Mouse (Mus musculus) kidney, postnatal 25 days (tissue): ENCODE data around the gene Fam129a.

Experiments
- DNase-seq, 2 experiments: peaks; one replicate each; pipeline ENCODE4 v3.0.0; 2021; ENCODE audit warnings: mixed read lengths in 2 of 2

Fam129a gene

DNA sequence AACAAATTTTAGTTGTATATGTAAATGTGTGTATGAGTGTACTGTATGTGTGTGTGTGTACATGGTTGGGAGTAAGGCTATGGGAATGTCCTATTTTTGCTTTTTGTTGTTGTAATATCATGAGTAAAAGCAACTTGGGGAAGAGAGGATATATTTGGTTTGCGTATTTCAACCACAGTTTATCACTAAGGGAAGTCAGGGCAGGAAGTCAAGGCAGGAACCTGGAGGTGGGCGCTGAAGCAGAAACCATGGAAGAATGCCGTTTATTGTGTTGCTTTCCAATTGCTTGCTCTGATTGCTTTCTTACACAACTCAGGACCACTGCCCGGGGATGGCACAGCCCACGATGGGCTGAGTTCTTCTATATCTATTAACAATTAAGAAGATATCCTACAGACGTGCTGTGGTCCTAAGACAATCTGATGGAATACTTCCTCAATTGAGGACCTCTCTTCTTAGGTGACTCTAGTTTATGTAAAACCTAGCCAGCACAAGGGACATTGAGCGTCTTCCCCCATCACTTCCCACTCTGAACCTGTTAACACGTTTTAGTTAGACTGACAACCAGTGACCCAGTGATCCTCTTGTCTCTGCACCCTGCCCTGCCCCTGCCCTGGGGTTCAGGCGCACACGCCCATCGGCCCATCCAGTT is 13.7 kb downstream of the Fam129a start:
- DNase-seq = no peak

DNA sequence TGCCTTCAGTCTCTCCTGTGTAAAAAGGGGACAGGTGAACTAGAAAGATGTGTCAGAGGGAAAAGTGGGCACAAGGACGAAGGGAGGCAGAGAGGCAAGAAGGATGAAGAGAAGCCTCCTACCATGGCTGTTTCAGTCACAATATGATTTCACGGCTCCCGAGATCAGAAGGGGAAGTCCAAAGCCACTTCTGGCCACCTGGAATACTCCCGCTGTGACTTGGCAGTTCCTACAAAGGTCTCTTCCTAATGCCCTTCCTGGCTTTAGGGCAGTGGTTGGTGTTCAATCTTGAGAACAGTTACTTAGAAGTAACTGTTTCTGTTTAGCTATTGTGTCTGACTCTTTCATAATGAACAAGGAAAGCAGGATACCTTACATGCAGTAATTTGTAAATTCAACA is 14.7 kb downstream of the Fam129a start:
- DNase-seq = no peak

DNA sequence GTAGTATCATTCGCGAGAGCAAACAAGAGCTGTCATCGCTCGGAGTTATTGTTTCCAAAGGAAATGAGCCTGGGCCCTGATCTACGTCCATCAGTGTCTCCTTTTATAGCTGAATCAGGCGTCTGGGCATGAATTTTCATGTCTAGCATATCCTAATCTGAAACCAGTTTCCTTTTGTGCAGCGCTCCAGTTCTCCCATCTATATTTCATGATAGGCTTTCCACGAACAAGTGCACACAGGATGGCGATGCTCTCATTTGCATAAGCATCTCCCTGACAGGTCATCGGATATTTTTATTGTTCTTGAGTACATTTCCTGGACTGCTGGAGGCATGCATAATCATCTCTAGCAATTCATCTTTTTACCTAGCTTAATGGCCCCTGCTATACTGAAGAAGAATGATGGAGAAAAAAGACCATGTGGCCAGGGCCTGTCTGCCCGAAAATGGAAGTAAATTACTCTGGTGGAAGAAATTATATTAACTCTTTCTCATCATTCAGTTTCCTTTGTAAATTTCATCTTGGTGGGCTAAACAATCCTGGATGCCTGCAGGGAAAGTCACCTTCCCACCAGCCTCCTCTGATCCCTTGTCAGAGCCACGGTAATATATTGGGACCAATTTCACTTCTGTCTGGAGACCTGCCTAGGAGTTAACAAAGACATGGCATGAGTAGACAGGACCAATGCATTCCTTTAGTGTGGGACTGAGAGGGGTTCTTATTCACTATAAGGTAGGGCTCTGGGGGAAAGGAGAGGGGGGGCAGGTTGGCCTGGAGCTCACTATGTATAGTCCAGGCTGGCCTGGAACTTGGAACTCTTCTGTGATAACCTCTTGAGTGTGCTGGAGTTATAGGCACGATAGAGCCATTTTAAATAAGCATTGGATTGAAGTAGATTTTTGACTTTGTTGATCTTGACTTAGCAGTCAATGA is 21.4 kb downstream of the Fam129a start:
- no peak for DNase-seq

DNA sequence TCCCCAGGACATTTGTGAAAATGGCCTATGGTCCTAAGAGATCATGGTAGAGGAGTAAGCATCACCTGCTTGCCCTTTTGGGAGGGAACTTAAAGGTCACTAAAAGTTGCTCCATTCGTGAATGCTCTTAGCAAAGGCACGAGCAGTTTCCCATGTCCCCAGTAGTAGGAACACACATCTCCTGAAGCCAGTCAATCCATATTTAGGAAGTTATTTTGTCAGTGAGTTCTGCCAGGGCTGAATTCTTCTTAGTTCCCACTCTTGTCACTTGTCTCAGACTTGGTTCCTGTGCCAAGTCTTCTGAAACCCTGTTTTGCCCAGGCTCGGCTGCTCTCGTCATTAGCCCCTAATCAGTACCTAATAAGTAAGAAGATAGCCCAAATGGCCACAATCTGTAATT is 23.9 kb downstream of the Fam129a start:
- no peak for DNase-seq

DNA sequence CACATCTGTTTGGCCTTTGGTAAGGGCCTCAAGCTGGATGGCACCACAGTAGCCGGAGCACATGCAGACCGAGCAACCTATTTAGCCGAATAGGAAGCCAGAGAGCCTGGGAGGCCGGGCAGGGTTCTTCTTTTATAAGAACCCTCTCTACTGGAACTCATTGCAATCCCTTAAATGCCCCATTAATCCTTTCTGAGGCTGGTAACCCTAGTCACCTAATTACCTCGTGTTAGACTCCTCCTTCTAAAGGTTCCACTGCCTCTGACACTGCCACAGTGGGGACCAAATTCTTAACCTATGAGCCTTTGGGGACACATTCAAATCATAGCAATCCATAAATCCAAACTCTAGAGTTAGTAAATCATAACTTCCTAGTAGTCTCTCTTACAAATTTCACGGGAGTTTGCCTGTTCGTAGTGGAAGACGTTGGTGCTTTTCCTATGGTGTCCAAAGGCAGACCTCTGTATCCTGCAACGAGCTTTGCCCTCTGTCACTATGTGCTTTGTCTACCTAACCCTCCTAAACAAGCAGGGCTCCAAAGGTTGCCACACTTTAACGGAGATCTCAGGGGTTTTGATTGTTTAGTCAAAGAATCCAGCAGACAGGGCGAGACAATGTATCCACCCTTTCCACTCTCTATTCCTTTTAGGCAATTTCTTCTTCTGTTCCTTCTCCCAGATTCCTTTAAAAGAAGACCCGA is 24.8 kb downstream of the Fam129a start:
- DNase-seq = no peak

DNA sequence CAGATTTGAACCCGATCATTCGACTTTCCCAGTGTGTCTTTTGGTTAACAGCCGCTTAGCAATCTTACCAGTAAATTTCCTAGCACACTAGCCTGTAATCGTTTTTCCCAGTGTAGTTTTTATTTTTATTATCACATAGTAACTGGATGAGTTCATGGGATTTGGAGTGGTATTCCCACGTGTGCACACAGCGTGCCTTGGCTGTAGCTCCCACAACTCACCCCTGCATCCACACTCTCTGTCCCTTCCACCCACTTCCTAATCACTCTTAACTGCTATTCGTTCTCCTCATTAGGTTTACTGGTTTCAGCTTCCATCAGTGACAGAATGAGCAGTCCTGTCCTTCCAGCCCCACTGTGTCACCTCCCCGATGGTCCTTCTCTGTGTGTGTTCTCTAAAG is 25.6 kb downstream of the Fam129a start:
- no peak for DNase-seq

DNA sequence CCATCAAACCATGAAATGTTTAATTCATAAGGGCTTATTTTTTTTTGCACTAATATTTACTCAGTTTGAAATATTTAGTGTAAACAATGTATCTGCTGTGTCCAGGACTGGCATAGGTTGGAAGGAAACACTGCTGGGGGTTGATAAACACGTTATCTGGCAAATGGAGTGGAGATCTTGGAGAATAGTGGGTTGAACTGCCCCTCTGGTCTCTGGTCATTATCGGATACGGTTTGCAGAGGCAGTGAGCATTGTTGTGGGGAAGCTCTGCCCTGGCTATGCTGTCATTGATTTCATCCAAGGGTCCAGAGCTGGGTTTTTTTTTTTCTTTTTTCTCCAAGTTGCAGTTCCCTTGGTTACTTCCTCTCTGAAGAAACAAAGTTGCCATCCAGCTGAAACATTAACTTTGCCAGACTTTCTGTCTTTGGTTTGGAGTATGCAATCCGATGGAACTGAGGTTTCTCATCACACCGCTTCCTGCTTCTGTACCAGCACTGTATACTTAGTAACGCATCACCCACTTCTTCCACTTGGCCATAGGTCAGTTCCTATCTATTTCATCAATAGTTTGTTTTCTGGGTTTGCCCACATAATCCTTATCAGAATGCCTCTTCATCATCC is 26.8 kb downstream of the Fam129a start:
- no peak for DNase-seq

DNA sequence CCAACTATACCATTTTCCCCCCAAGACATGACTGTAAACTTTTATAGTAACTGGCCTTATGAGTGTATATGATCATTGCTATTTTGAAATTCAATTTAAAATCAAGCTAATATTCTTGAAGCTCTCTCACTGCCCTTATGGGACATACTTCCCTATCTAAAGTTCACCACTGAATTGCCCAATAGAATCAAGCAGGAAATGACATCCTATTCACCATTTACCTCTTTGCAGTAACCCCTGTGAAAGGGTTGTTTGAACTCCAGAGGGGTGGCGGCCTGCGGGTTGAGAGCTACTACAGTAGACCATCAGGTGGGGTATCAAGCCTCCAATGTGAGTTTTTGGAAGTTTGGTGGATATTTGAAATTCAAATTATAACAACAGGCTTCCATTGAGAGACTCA is 27.9 kb downstream of the Fam129a start:
- no peak for DNase-seq

DNA sequence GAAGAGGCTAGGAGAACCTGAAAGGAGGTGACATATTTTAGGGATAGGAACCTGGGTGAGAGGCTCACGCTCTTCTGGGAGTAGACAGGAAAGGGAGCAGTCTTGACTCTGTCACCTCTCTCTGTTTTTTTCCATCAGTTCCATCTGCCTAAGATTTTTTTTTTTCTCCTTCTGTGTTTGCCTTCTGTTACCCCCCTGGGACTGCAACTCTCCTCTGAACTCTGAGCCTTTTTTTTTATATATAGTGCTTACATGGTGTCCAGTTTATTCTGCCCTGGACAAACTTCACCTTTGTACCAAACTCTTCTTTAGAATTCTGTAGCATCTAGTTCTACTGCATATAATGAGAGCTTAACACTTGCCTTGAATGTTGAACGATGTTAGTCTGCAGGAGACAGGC is 33.3 kb downstream of the Fam129a start:
- no peak for DNase-seq

DNA sequence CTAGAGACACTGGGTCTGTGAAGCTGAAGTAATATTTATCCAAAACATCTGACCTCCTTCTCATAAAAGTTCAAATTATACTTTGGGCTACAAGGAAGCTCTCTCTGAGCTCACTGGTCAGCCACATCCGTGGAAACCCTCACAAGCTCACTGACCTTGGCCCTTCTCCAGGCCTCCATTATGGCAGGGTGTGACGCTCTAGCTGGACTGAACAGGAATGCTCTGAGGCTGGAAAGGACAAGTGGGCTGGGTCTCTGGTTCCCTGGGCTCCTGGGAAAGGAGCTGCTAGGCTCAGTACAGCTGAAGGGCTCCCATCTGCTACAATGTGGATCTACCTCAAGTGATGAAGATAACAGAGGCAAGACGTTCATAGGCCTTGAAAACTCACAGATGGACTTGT is 37.0 kb downstream of the Fam129a start:
- peak; percentile 65 to 78 for DNase-seq

DNA sequence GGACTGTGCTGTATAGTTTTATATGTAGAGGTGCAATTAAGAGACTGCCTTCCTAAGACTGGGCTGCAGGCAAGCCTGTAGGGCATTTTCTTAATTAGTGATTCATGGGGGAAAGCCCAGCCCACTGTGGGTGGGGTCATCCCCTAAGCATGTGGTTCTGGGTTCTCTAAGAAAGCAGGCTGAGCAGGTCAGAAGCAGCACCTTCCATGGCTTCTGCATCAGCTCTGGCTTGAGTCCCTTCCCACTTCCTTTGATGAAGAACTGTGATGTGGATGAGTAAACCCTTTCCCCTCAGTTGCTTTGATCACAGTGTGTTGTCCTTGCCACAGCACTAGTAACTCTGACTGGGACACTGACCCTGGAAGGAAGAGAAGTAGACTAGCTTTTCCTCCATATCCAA is 39.6 kb downstream of the Fam129a start:
- DNase-seq = no peak

DNA sequence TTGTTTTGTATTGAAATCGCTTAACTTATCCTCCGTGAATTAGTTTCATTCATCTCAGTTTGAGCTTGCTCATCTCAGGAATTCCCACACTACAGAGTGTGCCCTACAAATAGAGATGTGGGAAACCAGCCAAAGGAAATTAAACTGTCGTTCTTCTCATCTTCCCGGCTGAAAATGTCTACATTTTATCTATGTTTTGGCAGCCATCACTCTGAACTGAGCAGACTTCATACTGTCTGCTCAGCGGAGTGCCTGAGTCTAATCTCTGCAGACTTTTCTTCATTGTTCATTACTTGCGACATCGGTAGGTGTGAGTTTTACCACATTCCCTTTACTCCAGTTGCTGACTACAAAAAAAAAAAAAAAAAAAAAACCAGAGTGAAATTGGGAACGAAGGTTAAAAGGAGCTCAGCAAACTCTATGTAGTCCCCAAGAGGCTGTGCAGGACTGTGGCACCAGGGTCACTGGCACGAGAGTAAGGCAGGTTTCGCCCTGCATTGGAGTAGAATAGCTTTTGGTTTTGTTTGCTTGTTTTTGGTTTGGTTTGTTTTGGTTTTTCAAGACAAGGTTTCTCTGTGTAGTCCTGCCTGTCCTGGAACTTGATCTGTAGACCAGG is 43.4 kb downstream of the Fam129a start:
- no peak for DNase-seq

DNA sequence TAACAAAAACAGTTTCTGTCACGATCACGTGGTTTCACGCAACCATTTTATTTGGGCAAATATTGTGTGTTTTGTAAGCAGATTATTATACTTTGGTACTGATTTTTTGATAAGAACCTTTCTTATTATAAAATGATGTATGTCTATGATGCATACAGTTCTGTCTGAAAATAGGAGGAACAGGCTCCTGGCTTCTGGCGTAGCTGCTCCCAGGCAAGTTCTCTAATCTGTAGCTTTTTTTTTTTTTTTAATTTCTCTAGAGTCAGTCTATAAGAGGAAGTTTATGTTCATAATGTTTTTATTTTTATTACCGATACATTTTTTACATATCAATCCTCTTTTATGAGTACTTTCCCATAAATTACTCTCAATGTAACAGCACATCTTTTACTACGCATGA is 44.6 kb downstream of the Fam129a start:
- DNase-seq = no peak

DNA sequence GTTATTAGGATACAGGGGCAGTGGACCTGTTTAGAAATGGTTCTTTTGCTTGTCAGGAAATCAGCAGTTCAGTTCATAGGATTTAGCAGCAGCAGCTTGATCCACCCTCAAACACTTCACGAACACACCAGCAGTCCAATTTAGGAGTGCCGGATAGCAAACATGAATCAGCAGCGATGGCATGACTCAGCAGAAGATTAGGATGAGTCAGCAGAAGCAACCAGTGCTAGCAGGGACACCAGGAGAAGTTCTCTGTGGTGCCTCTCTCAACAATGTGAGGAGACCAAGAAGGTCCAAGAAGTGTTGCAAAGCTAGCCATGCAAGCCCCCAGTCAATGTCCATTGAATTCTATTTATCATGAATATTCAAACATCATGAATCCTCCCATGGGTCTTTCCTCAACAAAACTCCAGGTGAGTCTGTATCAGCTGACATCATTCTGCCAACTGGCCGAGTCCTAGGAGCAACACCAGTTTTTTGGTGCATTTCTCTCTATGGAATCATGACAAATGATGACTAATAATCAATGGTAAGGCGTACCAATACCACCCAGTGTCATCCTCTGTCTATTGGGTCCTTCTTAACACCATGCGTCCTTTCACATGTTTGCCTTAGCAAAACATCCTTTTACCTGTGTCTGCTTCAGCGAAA is 45.7 kb downstream of the Fam129a start:
- DNase-seq = no peak

DNA sequence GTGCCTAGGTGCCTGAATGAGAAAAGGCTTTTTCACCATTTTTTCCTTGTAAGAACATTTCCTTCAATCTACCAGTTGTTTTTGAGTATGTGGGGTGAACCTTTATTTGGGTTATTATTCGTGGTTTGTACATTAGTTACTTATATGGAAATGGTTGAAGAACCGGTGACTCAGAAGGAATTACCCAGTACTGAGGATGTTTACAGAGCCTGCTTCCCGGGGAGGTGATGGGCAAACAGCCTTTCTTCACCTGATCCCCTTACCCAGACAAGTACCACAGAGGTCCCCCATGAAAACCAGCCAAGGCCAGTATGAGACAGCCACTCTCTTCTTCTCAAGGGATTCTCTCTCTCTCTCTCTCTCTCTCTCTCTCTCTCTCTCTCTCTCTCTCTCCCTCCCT is 47.3 kb downstream of the Fam129a start:
- no peak for DNase-seq

DNA sequence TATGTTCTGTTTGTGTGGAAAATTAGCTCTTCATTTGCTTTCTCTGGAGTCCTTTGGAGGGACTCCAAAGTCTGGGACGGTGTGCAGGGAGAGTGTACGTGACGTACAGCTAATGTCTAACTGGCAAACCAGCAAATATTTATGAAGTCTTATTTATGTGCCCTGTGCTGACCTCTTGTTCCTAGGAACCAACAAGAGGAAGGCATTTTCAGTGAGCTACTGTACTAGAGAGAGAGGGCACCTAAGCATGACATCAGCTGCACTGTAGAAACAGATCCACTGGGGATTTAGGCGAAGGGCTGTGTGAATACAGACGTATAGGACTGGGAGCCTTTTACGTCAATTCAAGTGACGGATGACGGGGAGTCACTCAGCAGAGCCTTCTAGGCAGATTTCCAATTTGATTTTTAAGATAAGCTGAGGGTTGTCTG is 48.3 kb downstream of the Fam129a start:
- DNase-seq = peak in 1 of 2 experiments; percentile 53

DNA sequence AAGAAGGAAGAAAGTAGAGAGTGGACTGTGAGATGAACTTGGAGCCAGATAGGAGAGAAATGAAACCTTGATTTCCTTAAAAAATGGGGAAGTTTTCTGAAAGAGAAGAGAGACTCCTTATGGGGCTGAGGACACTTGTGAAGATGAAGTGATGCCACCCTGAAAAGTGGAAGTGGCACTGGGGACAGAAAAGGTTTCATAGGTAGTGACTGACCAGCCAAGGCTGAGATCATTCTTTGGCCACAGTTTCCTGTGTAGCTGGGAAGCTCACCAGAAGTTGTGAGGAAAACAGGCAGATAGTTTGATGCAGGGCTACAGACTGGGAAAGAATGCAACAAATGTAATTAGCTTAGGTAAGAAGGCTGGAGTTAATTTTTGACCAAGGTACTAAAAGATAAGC is 49.7 kb downstream of the Fam129a start:
- DNase-seq = no peak

DNA sequence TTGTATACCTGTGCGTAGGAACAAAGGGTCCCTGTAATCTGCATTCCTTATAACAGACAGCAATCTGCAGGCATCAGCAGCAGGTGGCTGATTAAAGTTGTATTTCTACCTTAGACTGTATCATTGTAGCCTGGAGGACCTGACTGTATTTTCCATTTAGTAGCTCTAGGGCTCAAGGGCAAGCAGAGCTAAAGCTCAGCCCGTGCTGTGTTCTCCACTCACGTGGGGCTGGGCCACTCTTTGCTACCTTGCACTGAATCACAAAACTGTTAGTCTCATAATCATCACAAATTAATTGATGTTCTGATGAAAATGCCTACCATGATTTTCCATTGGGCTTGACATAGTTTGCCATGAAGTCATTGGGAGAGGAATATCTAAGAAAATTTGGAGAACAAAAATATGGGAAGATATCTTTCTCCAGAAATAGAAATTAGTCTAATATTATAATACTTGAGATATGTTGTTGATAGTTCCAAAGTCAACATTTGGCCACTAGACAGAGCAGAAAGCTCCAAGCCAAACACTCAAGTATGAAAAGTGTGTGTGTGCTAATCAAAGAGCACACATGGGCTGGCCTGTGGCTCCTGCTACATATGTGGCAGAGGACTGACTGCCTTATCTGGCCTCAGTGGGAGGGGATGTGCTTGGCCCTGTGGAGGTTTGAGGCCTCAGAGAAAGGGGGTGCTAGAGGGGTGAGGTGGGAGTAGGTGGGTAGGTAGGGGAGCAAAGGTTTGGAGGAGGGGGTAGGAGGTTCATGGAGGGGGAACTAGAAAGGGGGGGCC is 53.6 kb downstream of the Fam129a start:
- DNase-seq = no peak

DNA sequence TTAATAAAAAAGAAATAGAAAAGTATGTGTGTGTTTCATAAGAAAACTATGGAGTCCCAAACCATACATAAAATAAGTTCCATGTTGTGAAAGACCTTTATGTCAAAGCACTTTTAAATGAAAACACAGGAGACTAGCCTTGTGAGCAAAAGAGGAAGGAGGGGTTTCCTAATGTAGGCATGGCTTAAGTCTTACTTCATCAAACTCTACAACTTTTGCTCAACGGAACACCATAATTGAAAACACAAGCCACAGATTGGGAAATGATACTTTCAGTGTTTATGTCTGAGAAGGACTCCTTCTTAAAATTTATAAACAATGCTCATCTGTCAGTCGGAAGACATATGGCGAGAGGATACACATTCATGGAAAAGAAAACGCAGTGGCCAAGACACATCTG is 54.3 kb downstream of the Fam129a start:
- DNase-seq = no peak

DNA sequence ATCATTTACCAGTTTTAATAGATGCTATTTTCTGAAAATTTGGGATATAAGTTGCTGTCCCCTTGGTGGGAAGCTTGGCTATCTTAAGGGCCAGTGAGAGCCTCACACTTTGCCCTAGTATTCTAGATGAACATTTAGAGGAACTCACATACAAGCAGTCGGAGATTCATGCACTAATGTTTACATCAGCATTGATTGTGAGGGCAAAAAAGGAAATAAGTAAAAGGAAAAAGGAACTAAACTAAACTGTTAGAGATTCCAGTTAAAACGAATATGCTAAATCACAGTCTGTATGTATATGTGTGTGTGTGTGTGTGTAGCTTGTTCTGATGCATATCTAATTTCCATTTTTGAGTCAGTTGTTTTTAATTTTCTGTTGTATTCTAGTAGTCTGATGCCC is 54.7 kb downstream of the Fam129a start:
- no peak for DNase-seq

DNA sequence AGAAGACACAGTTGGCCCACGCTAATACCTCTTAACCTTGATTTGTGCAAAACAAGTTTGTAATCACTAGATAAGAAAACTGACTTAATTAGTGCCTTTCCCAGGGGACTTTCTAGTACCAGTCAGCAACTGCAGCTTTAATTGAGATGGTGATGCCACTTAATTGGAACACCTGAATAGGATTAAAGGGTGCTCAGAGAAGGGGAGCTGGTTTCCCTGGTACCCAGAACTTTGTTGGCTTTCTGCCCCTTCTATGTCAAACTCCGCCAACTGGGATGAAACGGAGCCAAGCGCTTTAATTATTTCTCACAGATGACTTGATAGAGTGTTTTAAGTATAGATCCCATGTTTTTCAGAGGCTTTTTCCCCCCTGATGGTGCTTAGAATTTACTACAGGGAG is 55.6 kb downstream of the Fam129a start:
- DNase-seq = no peak
